Comparison of ENCODE assay signal across 11 mouse cellular contexts in genomic region chr8:46445964-46446915, GRCm38 (mm10). TPM values are rescaled to one million over a fixed set of nuclear protein-coding genes. Genes with fewer than 3 reads are reported as not detected.
A peak's percentile ranks its signal among the peaks of the same experiment; 100 is the strongest.
DNase-seq lines count a peak whose midpoint lies in the region; ATAC-seq and TF ChIP-seq lines count a peak whose summit lies in the region.
"Had no signal": no experiment of that assay in that cellular context is flagged by ENCODE, and none has a peak within 500 bp of the region (broad histone marks: within the 10 kb centered on the region; RNA-seq: fewer than 3 reads in every experiment).

No protein-coding gene starts in this region.

- H3K27ac ChIP-seq in heart, postnatal 0 days (ENCODE audit: low read depth) = no peak overlapping the region
- no peak overlapping the region for H3K27ac ChIP-seq in heart, adult 2 months
- H3K27ac ChIP-seq in liver, postnatal 0 days (ENCODE audit: low read depth) = peak overlapping the region; percentile 90
- H3K27ac ChIP-seq in forebrain, embryonic 16.5 days (ENCODE audit: low read length) = no peak overlapping the region
- H3K27ac ChIP-seq: hindbrain, embryonic 14.5 days had no signal

- TF ChIP-seq CTCF in heart, postnatal 0 days (IDR thresholded peaks at IDR 0.05; ENCODE audit: low read depth) = no peak
- TF ChIP-seq CTCF in heart, adult 2 months (IDR thresholded peaks at IDR 0.05) = no peak
- no peak for TF ChIP-seq CTCF in liver, postnatal 0 days (IDR thresholded peaks at IDR 0.05; ENCODE audit: low read depth)

- H3K27me3 ChIP-seq in heart, postnatal 0 days (ENCODE audit: control insufficient read depth, insufficient read depth, low read length) = no peaks in the 10 kb centered on the region
- H3K27me3 ChIP-seq in heart, adult 2 months (ENCODE audit: control insufficient read depth, insufficient read depth, low read length) = no peaks in the 10 kb centered on the region
- H3K27me3 ChIP-seq in liver, postnatal 0 days (ENCODE audit: insufficient read depth, low read length) = no peaks in the 10 kb centered on the region
- H3K27me3 ChIP-seq in forebrain, embryonic 16.5 days (replicated peaks; ENCODE audit: control insufficient read depth, insufficient read depth, low read length) = no peaks in the 10 kb centered on the region

- TF ChIP-seq POLR2A in heart, adult 2 months (IDR thresholded peaks at IDR 0.05; ENCODE audit: insufficient read depth, low read depth, low read length) = no peak

- H3K4me3 ChIP-seq in heart, postnatal 0 days (ENCODE audit: low read depth, low read length) = no peak overlapping the region
- no peak overlapping the region for H3K4me3 ChIP-seq in heart, adult 2 months
- no peak overlapping the region for H3K4me3 ChIP-seq in liver, postnatal 0 days (ENCODE audit: low read depth, low read length)
- H3K4me3 ChIP-seq in forebrain, embryonic 16.5 days (replicated peaks; ENCODE audit: low read length) = no peak overlapping the region

- intact Hi-C loops in heart, adult 2 months (cut with DNase I) = no loop called here

- no peak overlapping the region for H3K9ac ChIP-seq in heart, postnatal 0 days (replicated peaks; ENCODE audit: low read depth, low read length)
- H3K9ac ChIP-seq in heart, adult 2 months (ENCODE audit: low read depth, low read length) = no peak overlapping the region
- 0 out of 2 replicates have a peak overlapping the region, but pooled peaks have one; percentile 30 for H3K9ac ChIP-seq in liver, postnatal 0 days (replicated peaks)
- no peak overlapping the region for H3K9ac ChIP-seq in forebrain, embryonic 16.5 days (replicated peaks; ENCODE audit: low read depth, low read length)
- H3K9ac ChIP-seq: hindbrain, embryonic 14.5 days had no signal

- H3K79me2 ChIP-seq in heart, adult 2 months (replicated peaks; ENCODE audit: control insufficient read depth, insufficient read depth, low read length) = no peaks in the 10 kb centered on the region

- ATAC-seq in heart, postnatal 0 days (ENCODE audit: insufficient read depth, low read depth) = no peak
- 0 out of 2 replicates have a peak, but pooled peaks have one; percentile 34 for ATAC-seq in erythroblast, adult 5-6 weeks (replicated peaks; ENCODE audit: low FRiP score, poor library complexity, severe bottlenecking)
- ATAC-seq in liver, postnatal 0 days = peak; percentile 74
- ATAC-seq in forebrain, embryonic 16.5 days = no peak
- ATAC-seq in megakaryocyte, adult 5-6 weeks (ENCODE audit: poor library complexity, severe bottlenecking) = no peak

- no peaks in the 10 kb centered on the region for H3K36me3 ChIP-seq in heart, postnatal 0 days (replicated peaks; ENCODE audit: control insufficient read depth, insufficient read depth, low read length)
- no peaks in the 10 kb centered on the region for H3K36me3 ChIP-seq in heart, adult 2 months (ENCODE audit: control insufficient read depth, insufficient read depth, low read length)
- no peaks in the 10 kb centered on the region for H3K36me3 ChIP-seq in liver, postnatal 0 days (replicated peaks; ENCODE audit: insufficient read depth, low read length)
- H3K36me3 ChIP-seq in forebrain, embryonic 16.5 days (ENCODE audit: control insufficient read depth, insufficient read depth) = no peaks in the 10 kb centered on the region

- no peaks in the 10 kb centered on the region for H3K9me3 ChIP-seq in heart, postnatal 0 days (replicated peaks; ENCODE audit: control insufficient read depth, low read length)
- H3K9me3 ChIP-seq in liver, postnatal 0 days (ENCODE audit: low read length) = no peaks in the 10 kb centered on the region
- no peaks in the 10 kb centered on the region for H3K9me3 ChIP-seq in forebrain, embryonic 16.5 days (ENCODE audit: control insufficient read depth, low read length)

- peak overlapping the region; percentile 32 for H3K4me2 ChIP-seq in heart, postnatal 0 days (ENCODE audit: low read depth, low read length)
- peak overlapping the region; percentile 20; the same call in 1 of the 2 replicates for H3K4me2 ChIP-seq in liver, postnatal 0 days (ENCODE audit: low read depth, low read length)
- H3K4me2 ChIP-seq in forebrain, embryonic 16.5 days (ENCODE audit: low read length) = no peak overlapping the region
- H3K4me2 ChIP-seq: hindbrain, embryonic 14.5 days had no signal

- no peak for TF ChIP-seq EP300 in heart, postnatal 0 days (IDR thresholded peaks at IDR 0.05; ENCODE audit: low read depth)
- no peak for TF ChIP-seq EP300 in heart, adult 2 months (IDR thresholded peaks at IDR 0.05; ENCODE audit: insufficient read depth, low read depth, low read length)
- TF ChIP-seq EP300 in liver, postnatal 0 days (IDR thresholded peaks at IDR 0.05; ENCODE audit: low read depth) = no peak

- WGBS in heart, postnatal 0 days = 19% methylated on average over 12 of the region's 12 CpGs
- WGBS in heart, adult 2 months = 42% methylated on average over 12 of the region's 12 CpGs
- 38% methylated on average over 12 of the region's 12 CpGs for WGBS in liver, postnatal 0 days (ENCODE audit: insufficient replicate concordance)
- WGBS in forebrain, embryonic 16.5 days = 53% methylated on average over 12 of the region's 12 CpGs

- DNase-seq in heart, postnatal 0 days (ENCODE audit: low spot score) = peak; percentile 16
- no peak for DNase-seq in heart, adult 2 months
- peak; percentile 46 for DNase-seq in MEL-GATA-1-ER (ENCODE audit: extremely low read depth, low read depth)
- DNase-seq in liver, postnatal 0 days = no peak
- no peak for DNase-seq in right cerebral cortex, adult 2 months (ENCODE audit: low spot score in 2 of 2)
- DNase-seq: cerebellum, adult 11-12 months; right cerebral cortex, adult 18-20 months had no signal

- H3K4me1 ChIP-seq in heart, postnatal 0 days (ENCODE audit: control insufficient read depth, insufficient read depth) = peaks cover 5% of the 10 kb centered on the region; the same call in 1 of the 2 replicates
- H3K4me1 ChIP-seq in heart, adult 2 months (ENCODE audit: control insufficient read depth, insufficient read depth, low read length) = no peaks in the 10 kb centered on the region
- peaks cover 15% of the 10 kb centered on the region for H3K4me1 ChIP-seq in liver, postnatal 0 days (ENCODE audit: insufficient read depth)
- no peaks in the 10 kb centered on the region for H3K4me1 ChIP-seq in forebrain, embryonic 16.5 days (replicated peaks; ENCODE audit: control insufficient read depth, insufficient read depth, low read length)

RNA-seq across cellular contexts. Expression of gene Acsl1, which starts 24.6 kb away (rescaled TPM):
- total RNA-seq in heart, postnatal 0 days (2014; rRNA removed; ENCODE audit: low replicate concordance) = 275 and 297 TPM in 2 replicates
- polyA plus RNA-seq in heart, postnatal 0 days (2015; fragmentation: Nextera tagmentation; extraction: Ambion mirVana) = 271 and 291 TPM in 2 replicates
- 100 to 1,000 TPM; 774 to 911 TPM for total RNA-seq in heart, adult 2 months (2021)
- 330 and 577 TPM in 2 replicates for polyA plus RNA-seq in heart, adult 2 months (2012; rRNA removed)
- total RNA-seq in erythroblast, adult 5-6 weeks (2015; ENCODE audit: low replicate concordance) = 393 and 430 TPM in 2 replicates
- 573 and 623 TPM in 2 replicates for total RNA-seq in erythroblast, adult 5-6 weeks (2017; ENCODE audit: low replicate concordance)
- polyA plus RNA-seq in liver, postnatal 0 days (2015; fragmentation: Nextera tagmentation; extraction: Ambion mirVana) = 428 and 466 TPM in 2 replicates
- 11.4 and 13.1 TPM in 2 replicates for polyA plus RNA-seq in forebrain, embryonic 16.5 days (2015; fragmentation: Nextera tagmentation; extraction: Ambion mirVana)
- total RNA-seq in megakaryocyte, adult 5-6 weeks (2015) = 51.0 and 67.3 TPM in 2 replicates
- 97.1 and 125 TPM in 2 replicates for total RNA-seq in megakaryocyte, adult 5-6 weeks (2017)

Comparison
In these comparisons a context has a peak if more than half of its experiments do, and no peak if none do; other contexts are left out.
1. DNase-seq: peak in heart, postnatal 0 days (single experiment) and MEL-GATA-1-ER (single experiment); none in heart, adult 2 months (0 of 2), liver, postnatal 0 days (single experiment) and right cerebral cortex, adult 2 months (0 of 2).
2. ATAC-seq: peak in erythroblast, adult 5-6 weeks (single experiment) and liver, postnatal 0 days (single experiment); none in heart, postnatal 0 days (single experiment), forebrain, embryonic 16.5 days (single experiment) and megakaryocyte, adult 5-6 weeks (single experiment).